Mouse (Mus musculus) kidney, adult 2 months (tissue): ENCODE data around the gene Casc3. TPM values are rescaled to one million over a fixed set of nuclear protein-coding genes. Genes with fewer than 3 reads are reported as not detected.
A peak's percentile ranks its signal among the peaks of the same experiment; 100 is the strongest.

Source experiments
- DNase-seq: peaks from one replicate; pipeline ENCODE4 v3.0.0; 2021
- H3K27ac ChIP-seq: fragments of 200-500 bp; 2 replicates; pipeline ENCODE4 v1.5.1; 2012; ENCODE audit warnings: low read depth, low read length, control low read depth, inconsistent platforms; ENCODE audit not compliant: insufficient read depth
- H3K27me3 ChIP-seq: fragments of 200-500 bp; replicated peaks from 2 replicates; pipeline ENCODE4 v1.6.1; 2012; ENCODE audit warnings: mild to moderate bottlenecking, moderate library complexity, low read length, inconsistent platforms; ENCODE audit not compliant: control insufficient read depth, insufficient read depth
- H3K36me3 ChIP-seq: fragments of 200-500 bp; 2 replicates; pipeline ENCODE4 v1.6.1; 2012; ENCODE audit warnings: mild to moderate bottlenecking, moderate library complexity, low read length, inconsistent platforms; ENCODE audit not compliant: control insufficient read depth, insufficient read depth
- H3K4me1 ChIP-seq: fragments of 200-500 bp; 2 replicates; pipeline ENCODE4 v1.6.1; 2011; ENCODE audit warnings: low read length; ENCODE audit not compliant: control insufficient read depth, insufficient read depth
- H3K4me3 ChIP-seq: fragments of 200-500 bp; 2 replicates; pipeline ENCODE4 v1.5.1; 2011; ENCODE audit warnings: mild to moderate bottlenecking, low read depth, low read length, control low read depth; ENCODE audit not compliant: insufficient read depth
- CTCF ChIP-seq: fragments of 200-500 bp; conservative IDR thresholded peaks from 2 replicates; pipeline ENCODE4 v1.5.1; 2011; ENCODE audit warnings: low read depth, mild to moderate bottlenecking, control low read depth, low read length, moderate library complexity, mixed read lengths; ENCODE audit not compliant: insufficient read depth, insufficient read length
- POLR2A ChIP-seq: fragments of 200-500 bp; IDR thresholded peaks from one replicate; pipeline ENCODE4 v1.6.1; 2011; ENCODE audit warnings: low read depth, low read length, control low read depth
- WGBS: fragments of 180-500 bp; shearing (Covaris S2); methylation state at CpG from one replicate; pipeline ENCODE4 v1.1.7; 2018; 5-methylcytosine and 5-hydroxymethylcytosine counted together
- polyA plus RNA-seq: library from polyadenylated mRNA; depleted of rRNA; stranded (reverse); fragments of >200 nt; gene quantifications from 2 replicates; pipeline ENCODE4 v1.2.3, GENCODE M21; 2012

Casc3 gene
- polyA plus RNA-seq, 1 experiment: 24.5 TPM

DNA sequence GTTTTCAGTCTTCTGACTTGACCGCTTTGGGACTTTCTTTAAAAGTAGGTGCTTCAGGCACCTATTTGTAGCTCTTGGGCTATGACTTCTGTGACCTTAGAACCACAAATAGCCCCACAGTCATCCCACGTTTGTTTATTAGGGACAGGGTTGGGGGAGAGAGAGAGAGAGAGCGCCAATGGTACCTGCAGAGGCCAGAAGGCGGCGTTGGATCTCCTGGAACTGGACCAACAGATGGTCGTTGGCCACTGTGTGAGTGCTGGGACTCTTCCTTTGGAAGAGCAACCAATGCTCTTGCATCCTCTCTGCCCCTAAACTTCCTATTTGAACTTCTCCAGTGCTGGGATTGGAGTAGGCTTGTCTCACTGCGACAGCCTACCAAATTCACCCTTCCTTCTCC lies 17.5 kb upstream of the Casc3 start:
- TF ChIP-seq POLR2A: no peak
- TF ChIP-seq CTCF: 0 out of 2 replicates have a peak, but pooled peaks have one; percentile 3
- no peaks in the 10 kb centered on the region for H3K36me3 ChIP-seq
- 17% methylated on average over 7 of the region's 7 CpGs for WGBS
- no peak overlapping the region for H3K4me3 ChIP-seq
- peak overlapping the region; percentile 61 for H3K27ac ChIP-seq
- peaks cover 32% of the 10 kb centered on the region for H3K4me1 ChIP-seq
- no peaks in the 10 kb centered on the region for H3K27me3 ChIP-seq
- DNase-seq: no peak

DNA sequence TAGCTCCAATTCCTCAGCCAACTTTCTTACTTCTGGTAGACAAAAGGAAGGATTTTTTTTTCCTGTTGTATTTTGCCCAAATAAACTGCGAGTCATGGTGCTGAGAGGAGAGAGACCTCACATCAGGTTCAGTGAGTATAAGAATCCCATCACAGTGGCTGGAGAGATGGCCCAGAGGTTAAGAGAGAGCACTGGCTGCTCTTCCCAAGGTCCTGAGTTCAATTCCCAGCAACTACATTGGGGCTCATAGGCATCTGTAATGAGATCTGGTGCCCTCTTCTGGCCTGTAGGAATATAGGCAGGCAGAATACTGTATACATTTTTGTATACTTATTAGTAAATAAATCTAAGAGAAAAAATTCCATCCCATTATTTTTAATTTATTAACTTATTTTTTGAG lies 17.0 kb upstream of the Casc3 start:
- DNase-seq: peak; percentile 29

DNA sequence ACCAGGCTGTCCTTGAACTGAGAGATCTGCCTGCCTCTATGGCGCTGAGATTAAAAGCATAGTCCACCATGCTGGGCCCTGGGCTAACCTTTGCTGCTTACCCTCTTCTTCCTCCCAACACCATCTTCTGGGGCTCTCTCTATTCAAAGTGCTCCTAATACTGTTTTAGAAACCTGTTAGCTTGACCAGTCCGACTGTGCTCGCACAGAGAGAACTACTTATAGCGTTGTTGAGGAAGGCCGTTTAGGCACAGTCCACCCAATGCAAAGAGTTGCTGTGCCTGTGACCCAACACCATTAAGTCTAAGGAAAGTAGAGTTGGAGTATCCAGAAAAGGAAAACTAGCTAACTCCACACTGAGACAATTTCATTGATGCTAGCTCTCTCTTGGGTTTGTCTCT lies 16.6 kb upstream of the Casc3 start:
- 87% methylated on average over 5 of the region's 5 CpGs for WGBS
- H3K27ac ChIP-seq: peak overlapping the region; percentile 81
- H3K4me3 ChIP-seq: no peak overlapping the region
- H3K36me3 ChIP-seq: no peaks in the 10 kb centered on the region
- no peaks in the 10 kb centered on the region for H3K27me3 ChIP-seq
- TF ChIP-seq CTCF (no peak), POLR2A (no peak)
- peaks cover 25% of the 10 kb centered on the region for H3K4me1 ChIP-seq
- no peak for DNase-seq

More for the DNA sequence above, 17.0 kb upstream of the Casc3 start:
- no peaks in the 10 kb centered on the region for H3K27me3 ChIP-seq
- peak overlapping the region; percentile 61; the same call in 1 of the 2 replicates for H3K27ac ChIP-seq
- TF ChIP-seq CTCF (0 out of 2 replicates have a peak, but pooled peaks have one; percentile 16), POLR2A (no peak)
- 78% methylated on average over 1 of the region's 1 CpGs for WGBS
- peaks cover 29% of the 10 kb centered on the region for H3K4me1 ChIP-seq
- no peaks in the 10 kb centered on the region for H3K36me3 ChIP-seq
- no peak overlapping the region for H3K4me3 ChIP-seq

DNA sequence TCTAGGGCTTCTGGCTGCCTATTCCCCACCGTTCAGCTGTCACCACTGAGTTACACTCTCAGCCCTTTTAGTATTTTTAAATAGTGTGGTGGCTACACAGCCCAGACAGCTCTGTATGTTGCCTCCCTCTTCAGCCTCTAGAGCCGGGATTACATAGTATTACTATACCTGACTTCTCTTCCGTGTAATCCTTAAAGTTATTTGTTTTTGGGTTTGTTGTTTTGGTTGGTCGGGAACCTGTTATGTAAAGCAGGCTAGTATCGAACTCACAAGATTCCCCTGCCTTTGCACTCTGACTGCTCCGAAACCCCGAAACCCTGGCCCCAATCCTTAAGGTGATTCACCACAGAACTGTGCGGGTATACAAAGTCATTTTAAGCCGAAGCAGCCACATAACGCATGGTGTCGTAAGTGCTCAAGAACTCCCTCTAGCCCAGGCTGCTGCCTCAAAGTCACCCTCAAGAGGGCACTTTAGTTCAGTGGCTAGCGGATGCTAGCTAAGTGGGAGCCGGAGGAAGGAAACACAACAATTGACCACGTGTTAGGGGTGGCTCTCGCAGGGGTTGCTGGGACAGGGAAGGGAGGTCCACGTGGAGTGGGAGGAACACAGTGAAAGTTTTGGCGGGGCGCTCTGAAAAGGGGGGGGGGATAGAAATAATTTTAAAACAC lies 16.0 kb upstream of the Casc3 start:
- Histone ChIP-seq H3K36me3 (no peaks in the 10 kb centered on the region), H3K27ac (peak overlapping the region; percentile 81), H3K4me3 (peak overlapping the region; percentile 60), H3K27me3 (no peaks in the 10 kb centered on the region), H3K4me1 (peaks cover 23% of the 10 kb centered on the region)
- no peak for TF ChIP-seq POLR2A
- TF ChIP-seq CTCF: peak; percentile 84
- 3% methylated on average over 18 of the region's 18 CpGs for WGBS
- peak; percentile 96 for DNase-seq

DNA sequence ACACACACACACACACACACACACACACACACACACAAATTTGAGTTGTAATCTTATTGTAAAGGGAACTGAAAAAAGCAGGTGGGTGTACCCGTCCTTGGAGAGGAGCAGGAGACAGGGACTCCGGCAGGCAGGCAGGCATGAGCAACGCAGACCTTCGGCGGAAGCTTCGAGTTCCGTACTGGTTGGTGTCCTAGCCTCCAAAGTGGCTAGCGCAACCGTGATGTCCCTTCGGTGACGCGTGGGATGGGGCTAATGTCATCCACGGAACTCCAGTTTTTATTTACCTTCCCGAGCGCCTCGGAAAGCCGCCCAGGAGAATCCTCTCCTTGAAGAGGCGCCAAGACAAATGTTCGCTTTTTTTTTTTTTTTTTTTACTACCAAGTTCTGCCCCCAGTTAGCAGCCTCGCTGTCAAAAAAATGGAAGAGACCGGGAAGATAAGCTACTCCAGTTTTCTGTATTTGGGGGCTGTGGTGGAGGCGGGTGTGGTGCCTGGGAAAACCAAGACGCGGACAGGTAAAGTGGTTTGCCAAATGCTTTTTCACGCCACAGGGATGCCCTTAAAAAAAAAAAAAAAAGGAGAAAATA lies 15.4 kb upstream of the Casc3 start:
- no peak for DNase-seq
- TF ChIP-seq POLR2A (no peak), CTCF (no peak)
- WGBS: under 1% methylated on average over 25 of the region's 25 CpGs
- Histone ChIP-seq H3K4me3 (peak overlapping the region; percentile 60), H3K27ac (peak overlapping the region; percentile 7; the same call in 1 of the 2 replicates), H3K4me1 (peaks cover 19% of the 10 kb centered on the region), H3K27me3 (no peaks in the 10 kb centered on the region), H3K36me3 (no peaks in the 10 kb centered on the region)

DNA sequence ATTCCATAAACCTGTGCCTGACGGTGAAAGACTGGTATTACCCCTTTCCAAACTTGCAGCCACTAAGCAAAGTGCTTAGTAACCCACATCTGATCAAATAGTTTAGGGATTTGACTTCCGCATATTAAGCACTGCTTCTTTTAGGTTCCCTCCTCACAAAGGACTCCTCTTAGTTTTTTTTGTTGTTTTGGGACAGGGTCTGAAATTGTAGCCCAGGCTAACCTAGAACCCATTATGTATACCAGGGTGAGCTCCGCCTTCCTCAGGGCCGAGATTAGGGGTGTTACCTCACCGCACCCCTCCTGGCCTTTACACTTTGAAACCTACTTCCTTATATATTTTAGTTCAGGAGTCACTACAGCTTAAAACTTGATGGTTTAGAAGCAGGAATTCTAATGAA lies 14.9 kb upstream of the Casc3 start:
- H3K36me3 ChIP-seq: no peaks in the 10 kb centered on the region
- DNase-seq: no peak
- no peaks in the 10 kb centered on the region for H3K27me3 ChIP-seq
- H3K4me3 ChIP-seq: no peak overlapping the region
- H3K27ac ChIP-seq: no peak overlapping the region
- WGBS: 35% methylated on average over 5 of the region's 5 CpGs
- peaks cover 18% of the 10 kb centered on the region for H3K4me1 ChIP-seq
- TF ChIP-seq CTCF: no peak
- no peak for TF ChIP-seq POLR2A

DNA sequence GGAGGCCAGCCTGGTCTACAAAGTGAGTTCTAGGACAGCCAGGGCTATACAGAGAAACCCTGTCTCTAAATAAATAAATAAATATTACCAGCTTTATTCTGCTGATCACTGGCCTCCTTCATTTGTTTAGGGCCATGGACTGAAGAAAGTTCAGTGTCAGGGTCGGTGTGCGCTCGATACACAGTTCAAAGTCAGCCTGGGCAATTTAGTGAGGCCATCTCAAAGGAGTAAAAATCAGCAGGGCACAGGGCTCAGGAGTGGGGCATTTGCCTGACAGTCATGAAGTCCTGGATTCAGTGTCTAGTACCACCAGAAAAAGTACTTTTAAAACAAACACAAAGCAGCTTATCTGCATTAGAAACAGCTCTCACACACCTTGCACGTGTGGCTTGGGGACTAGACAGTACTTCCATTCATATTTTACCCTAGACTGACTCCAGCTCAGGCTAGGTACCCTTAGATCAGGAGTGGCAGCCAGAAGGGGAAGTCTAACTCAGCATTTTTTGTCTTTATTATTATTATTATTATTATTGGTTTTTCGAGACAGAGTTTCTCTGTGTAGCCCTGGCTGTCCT lies 14.0 kb upstream of the Casc3 start:
- Histone ChIP-seq H3K4me1 (peaks cover 11% of the 10 kb centered on the region; the same call in 1 of the 2 replicates), H3K4me3 (no peak overlapping the region), H3K27me3 (no peaks in the 10 kb centered on the region), H3K27ac (no peak overlapping the region), H3K36me3 (no peaks in the 10 kb centered on the region)
- WGBS: 88% methylated on average over 5 of the region's 5 CpGs
- DNase-seq: no peak
- TF ChIP-seq CTCF (no peak), POLR2A (no peak)
